Mouse (Mus musculus): ENCODE data around the gene Clcnka. TPM values are rescaled to one million over a fixed set of nuclear protein-coding genes. Genes with fewer than 3 reads are reported as not detected.
A peak's percentile ranks its signal among the peaks of the same experiment; 100 is the strongest.

Clcnka gene
- polyA plus RNA-seq, 1 experiment from 2014 or later: 0.80 TPM

GRCm38 (mm10) chr4:141334695-141335094, 63.8 kb downstream of the Clcnka start:
- Histone ChIP-seq H3K36me3 (ENCODE audit: insufficient read depth) (no peaks in the 10 kb centered on the region), H3K9me3 (ENCODE audit: low read depth, low read length) (no peaks in the 10 kb centered on the region), H3K4me2 (no peak overlapping the region), H3K27me3 (ENCODE audit: insufficient read depth, low read length) (no peaks in the 10 kb centered on the region), H3K4me1 (ENCODE audit: insufficient read depth) (peaks cover 15% of the 10 kb centered on the region), H3K4me3 (ENCODE audit: low read depth, low read length) (no peak overlapping the region), H3K9ac (no peak overlapping the region; the same call in 1 of the 2 replicates), H3K27ac (ENCODE audit: low read depth) (peak overlapping the region; percentile 75; the same call in 1 of the 2 replicates)
- no peak for DNase-seq
- WGBS: 44% methylated on average over 5 of the region's 5 CpGs
- no peak for ATAC-seq (ENCODE audit: insufficient read depth)
- TF ChIP-seq CTCF (IDR thresholded peaks at IDR 0.05; ENCODE audit: low read depth): no peak

Small RNAs within 50 kb of the gene (microRNA-seq; reads per million reads assigned to microRNA genes)
- gene Gm25690 (ENCODE audit: borderline number of aligned reads): not detected

Other genes starting within 250 kb of the Clcnka start
- gene Rsg1, start 184.8 kb downstream of the Clcnka start, polyA plus RNA-seq (2014; fragmentation: Nextera tagmentation; extraction: Ambion mirVana): 5.3 and 6.3 TPM in 2 replicates
- gene Arhgef19, start 159.2 kb downstream of the Clcnka start, polyA plus RNA-seq (2014; fragmentation: Nextera tagmentation; extraction: Ambion mirVana): 20.1 and 21.1 TPM in 2 replicates
- 6.9 and 7.6 TPM in 2 replicates for gene Epha2, start 97.5 kb downstream of the Clcnka start, polyA plus RNA-seq (2014; fragmentation: Nextera tagmentation; extraction: Ambion mirVana)
- gene Fam131c, start 30.5 kb downstream of the Clcnka start, polyA plus RNA-seq (2014; fragmentation: Nextera tagmentation; extraction: Ambion mirVana): 3.2 and 4.2 TPM in 2 replicates
- not detected in 2 replicates for gene Clcnkb, start 17.3 kb upstream of the Clcnka start, polyA plus RNA-seq (2014; fragmentation: Nextera tagmentation; extraction: Ambion mirVana)
- 0.80 and 3.2 TPM in 2 replicates for gene Hspb7, start 22.1 kb upstream of the Clcnka start, polyA plus RNA-seq (2014; fragmentation: Nextera tagmentation; extraction: Ambion mirVana)
- not detected in 2 replicates for gene Srarp, start 37.4 kb upstream of the Clcnka start, polyA plus RNA-seq (2014; fragmentation: Nextera tagmentation; extraction: Ambion mirVana)
- 27.2 and 30.6 TPM in 2 replicates for gene Zbtb17, start 45.9 kb upstream of the Clcnka start, polyA plus RNA-seq (2014; fragmentation: Nextera tagmentation; extraction: Ambion mirVana)
- gene Spen, start 139.9 kb upstream of the Clcnka start, polyA plus RNA-seq (2014; fragmentation: Nextera tagmentation; extraction: Ambion mirVana): 15.4 and 15.9 TPM in 2 replicates
- 83.6 and 89.2 TPM in 2 replicates for gene Fblim1, start 207.4 kb upstream of the Clcnka start, polyA plus RNA-seq (2014; fragmentation: Nextera tagmentation; extraction: Ambion mirVana)
- 0.38 and 0.50 TPM in 2 replicates for gene Tmem82, start 219.9 kb upstream of the Clcnka start, polyA plus RNA-seq (2014; fragmentation: Nextera tagmentation; extraction: Ambion mirVana)
- gene Slc25a34, start 225.1 kb upstream of the Clcnka start, polyA plus RNA-seq (2014; fragmentation: Nextera tagmentation; extraction: Ambion mirVana): not detected in 2 replicates

Measured in lung, embryonic 14.5 days (tissue).